Mouse (Mus musculus) spleen, adult 2 months (tissue): ENCODE measurements around the gene Rab3a. TPM values are rescaled to one million over a fixed set of nuclear protein-coding genes. Genes with fewer than 3 reads are reported as not detected.

Experiments used
- DNase-seq, 2 experiments: peaks; one replicate each; pipeline versions ENCODE4 v3.0.0 to v3.0.0-alpha.2; 2012 to 2021; ENCODE audit warnings: low spot score in 2 of 2, low read depth in 1 of 2
- H3K27ac ChIP-seq: fragments of 200-500 bp; 2 replicates; pipeline ENCODE4 v1.5.1; 2012; ENCODE audit warnings: low read length, inconsistent platforms; ENCODE audit not compliant: insufficient read depth
- H3K27me3 ChIP-seq: fragments of 200-500 bp; 2 replicates; pipeline ENCODE4 v1.6.1; 2012; ENCODE audit warnings: mild to moderate bottlenecking, moderate library complexity, low read length, inconsistent platforms; ENCODE audit not compliant: control insufficient read depth, insufficient read depth
- H3K36me3 ChIP-seq: fragments of 200-500 bp; 2 replicates; pipeline ENCODE4 v1.6.1; 2012; ENCODE audit warnings: mild to moderate bottlenecking, low read length, inconsistent platforms; ENCODE audit not compliant: control insufficient read depth, insufficient read depth
- H3K4me1 ChIP-seq: fragments of 200-500 bp; 2 replicates; pipeline ENCODE4 v1.6.1; 2011; ENCODE audit warnings: inconsistent platforms; ENCODE audit not compliant: control insufficient read depth, insufficient read depth, insufficient read length
- H3K4me3 ChIP-seq: fragments of 200-500 bp; 2 replicates; pipeline ENCODE4 v1.5.1; 2011; ENCODE audit warnings: mild to moderate bottlenecking, inconsistent platforms; ENCODE audit not compliant: insufficient read depth, insufficient read length; ENCODE audit errors: extremely low read depth
- CTCF ChIP-seq: fragments of 200-500 bp; IDR thresholded peaks from 2 replicates; pipeline ENCODE4 v1.5.1; 2011; ENCODE audit warnings: mild to moderate bottlenecking, inconsistent platforms; ENCODE audit not compliant: insufficient read depth, insufficient read length, insufficient replicate concordance; ENCODE audit errors: extremely low read depth
- POLR2A ChIP-seq: fragments of 200-500 bp; IDR thresholded peaks from 2 replicates; pipeline ENCODE4 v1.6.1; 2011; ENCODE audit warnings: low read depth, low read length, inconsistent platforms
- WGBS: fragments of 180-500 bp; shearing (Covaris S2); methylation state at CpG from one replicate; pipeline ENCODE4 v1.1.7; 2018; 5-methylcytosine and 5-hydroxymethylcytosine counted together
- polyA plus RNA-seq: library from polyadenylated mRNA; depleted of rRNA; stranded (reverse); fragments of >200 nt; gene quantifications from 2 replicates; pipeline ENCODE4 v1.2.3, GENCODE M21; 2012; rRNA removed

Gene Rab3a
- polyA plus RNA-seq, 1 experiment = 12.1 TPM

- DNase-seq = peak; percentile 18 to 90
- H3K4me3 ChIP-seq = peak overlapping the region; percentile 63
- H3K36me3 ChIP-seq = no peaks in the 10 kb centered on the region
- 3% methylated on average over 47 of the region's 47 CpGs for WGBS
- H3K4me1 ChIP-seq = peaks cover 44% of the 10 kb centered on the region; the same call in 1 of the 2 replicates
- no peaks in the 10 kb centered on the region for H3K27me3 ChIP-seq
- H3K27ac ChIP-seq = peak overlapping the region; percentile 81
- TF ChIP-seq CTCF = no peak
Observed at GRCm38 (mm10) chr8:70803761-70804480, 49.4 kb downstream of the Rab3a start.

- H3K4me1 ChIP-seq = peaks cover 49% of the 10 kb centered on the region; the same call in 1 of the 2 replicates
- no peaks in the 10 kb centered on the region for H3K36me3 ChIP-seq
- H3K27ac ChIP-seq = peak within 1 kb of the TSS; percentile 88
- peak within 1 kb of the TSS; percentile 63 for H3K4me3 ChIP-seq
- no peaks in the 10 kb centered on the region for H3K27me3 ChIP-seq
- no peak for TF ChIP-seq CTCF
- TF ChIP-seq POLR2A = peak; percentile 41
- 1% methylated on average over 45 of the region's 45 CpGs for WGBS
- DNase-seq = peak; percentile 54 to 89
Observed at GRCm38 (mm10) chr8:70804481-70805206, 50.2 kb downstream of the Rab3a start, which contains the start of gene Mast3. Mast3 (minus strand) TSS chr8:70805054.

GRCm38 (mm10) chr8:70806541-70806940 is 52.1 kb downstream of the Rab3a start:
- DNase-seq = peak; percentile 45 to 83
- no peaks in the 10 kb centered on the region for H3K27me3 ChIP-seq
- no peak overlapping the region for H3K4me3 ChIP-seq
- peaks cover 46% of the 10 kb centered on the region; the same call in 1 of the 2 replicates for H3K4me1 ChIP-seq
- no peaks in the 10 kb centered on the region for H3K36me3 ChIP-seq
- H3K27ac ChIP-seq = peak overlapping the region; percentile 88
- TF ChIP-seq POLR2A (no peak), CTCF (no peak)
- WGBS = 4% methylated on average over 4 of the region's 4 CpGs

GRCm38 (mm10) chr8:70807304-70807703 is 52.8 kb downstream of the Rab3a start:
- DNase-seq = no peak
- Histone ChIP-seq H3K27me3 (no peaks in the 10 kb centered on the region), H3K36me3 (no peaks in the 10 kb centered on the region), H3K27ac (peak overlapping the region; percentile 88; the same call in 1 of the 2 replicates), H3K4me1 (peaks cover 42% of the 10 kb centered on the region; the same call in 1 of the 2 replicates), H3K4me3 (no peak overlapping the region)
- WGBS = 69% methylated on average over 1 of the region's 1 CpGs
- TF ChIP-seq CTCF = no peak
- no peak for TF ChIP-seq POLR2A

GRCm38 (mm10) chr8:70808239-70808638 is 53.8 kb downstream of the Rab3a start, which contains the start of gene Il12rb1:
Il12rb1 (plus strand) TSS chr8:70808449.
- DNase-seq = no peak
- Histone ChIP-seq H3K27ac (peak within 1 kb of the TSS; percentile 88), H3K4me3 (peak within 1 kb of the TSS; percentile 37; the same call in 1 of the 2 replicates), H3K4me1 (peaks cover 40% of the 10 kb centered on the region; the same call in 1 of the 2 replicates), H3K27me3 (no peaks in the 10 kb centered on the region), H3K36me3 (no peaks in the 10 kb centered on the region)
- WGBS = 28% methylated on average over 5 of the region's 5 CpGs
- TF ChIP-seq POLR2A (no peak), CTCF (no peak)

Other genes starting within 250 kb of the Rab3a start
- 86.2 and 132 TPM in 2 replicates for gene Rex1bd, start 247.9 kb upstream of the Rab3a start, polyA plus RNA-seq
- 611 and 613 TPM in 2 replicates for gene Uba52, start 243.9 kb upstream of the Rab3a start, polyA plus RNA-seq
- 305 and 370 TPM in 2 replicates for gene Fkbp8, start 227.0 kb upstream of the Rab3a start, polyA plus RNA-seq
- gene Kxd1, start 226.7 kb upstream of the Rab3a start, polyA plus RNA-seq = 50.2 and 52.0 TPM in 2 replicates
- gene Ell, start 215.2 kb upstream of the Rab3a start, polyA plus RNA-seq = 21.3 and 27.9 TPM in 2 replicates
- gene Isyna1, start 160.3 kb upstream of the Rab3a start, polyA plus RNA-seq = 136 and 189 TPM in 2 replicates
- gene Ssbp4, start 145.8 kb upstream of the Rab3a start, polyA plus RNA-seq = 168 and 256 TPM in 2 replicates
- gene Lrrc25, start 138.5 kb upstream of the Rab3a start, polyA plus RNA-seq = 41.6 and 53.1 TPM in 2 replicates
- 5.2 and 6.0 TPM in 2 replicates for gene Gdf15, start 122.2 kb upstream of the Rab3a start, polyA plus RNA-seq
- 18.2 and 22.2 TPM in 2 replicates for gene Pgpep1, start 94.3 kb upstream of the Rab3a start, polyA plus RNA-seq
- 109 and 137 TPM in 2 replicates for gene Lsm4, start 81.4 kb upstream of the Rab3a start, polyA plus RNA-seq
- gene Jund, start 55.7 kb upstream of the Rab3a start, polyA plus RNA-seq = 269 and 455 TPM in 2 replicates
- gene Iqcn, start 51.2 kb upstream of the Rab3a start, polyA plus RNA-seq = 0.08 and 0.09 TPM in 2 replicates
- 0.65 and 0.92 TPM in 2 replicates for gene Gm3336, start 36.1 kb upstream of the Rab3a start, polyA plus RNA-seq
- gene Pde4c, start 31.0 kb upstream of the Rab3a start, polyA plus RNA-seq = 2.8 and 3.6 TPM in 2 replicates
- gene Mpv17l2, start 6.3 kb downstream of the Rab3a start, polyA plus RNA-seq = 37.3 and 69.8 TPM in 2 replicates
- gene Pik3r2, start 22.0 kb downstream of the Rab3a start, polyA plus RNA-seq = 56.3 and 90.3 TPM in 2 replicates
- gene Mast3, start 50.4 kb downstream of the Rab3a start, polyA plus RNA-seq = 175 and 297 TPM in 2 replicates
- gene Il12rb1, start 53.8 kb downstream of the Rab3a start, polyA plus RNA-seq = 5.8 and 7.4 TPM in 2 replicates
- gene Arrdc2, start 85.0 kb downstream of the Rab3a start, polyA plus RNA-seq = 73.8 and 74.1 TPM in 2 replicates
- gene Kcnn1, start 108.6 kb downstream of the Rab3a start, polyA plus RNA-seq = 0.65 and 1.1 TPM in 2 replicates
- gene Ccdc124, start 119.3 kb downstream of the Rab3a start, polyA plus RNA-seq = 26.5 and 34.9 TPM in 2 replicates
- gene Slc5a5, start 138.1 kb downstream of the Rab3a start, polyA plus RNA-seq = 1.0 and 1.1 TPM in 2 replicates
- 7,043 and 8,184 TPM in 2 replicates for gene Rpl18a, start 142.7 kb downstream of the Rab3a start, polyA plus RNA-seq
- 62.2 and 95.7 TPM in 2 replicates for gene Map1s, start 151.3 kb downstream of the Rab3a start, polyA plus RNA-seq